Mouse (Mus musculus): Measurements from ENCODE around the gene Itgb7.

The Itgb7 gene

DNA sequence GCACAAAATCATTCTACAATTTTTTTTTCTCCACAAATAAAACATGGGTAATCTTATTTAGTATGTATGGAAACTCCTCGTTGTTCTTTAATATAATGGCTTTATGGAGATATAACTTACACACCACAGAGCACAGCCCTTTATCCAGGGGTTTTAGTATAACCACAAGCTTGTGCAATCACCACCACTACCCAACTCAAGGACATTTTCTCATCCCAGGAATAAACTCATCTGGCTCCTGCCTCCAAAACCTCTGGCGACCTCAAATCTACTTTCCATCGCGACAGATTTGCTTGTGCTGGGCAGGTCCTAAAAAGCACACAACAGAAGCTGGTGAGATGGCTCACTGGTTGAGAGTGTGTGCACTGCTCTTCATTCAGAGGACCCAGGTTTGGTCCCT lies 38.1 kb downstream of the Itgb7 start:
- DNase-seq (ENCODE audit: low spot score): no peak

GRCm38 (mm10) chr15:102192820-102193386 lies 38.8 kb downstream of the Itgb7 start:
- no peak for DNase-seq (ENCODE audit: low spot score)

- DNase-seq (ENCODE audit: low spot score): no peak
Observed at GRCm38 (mm10) chr15:102192271-102192812, 39.4 kb downstream of the Itgb7 start.

- no peak for DNase-seq (ENCODE audit: low spot score)
Observed at GRCm38 (mm10) chr15:102191699-102192098, 40.0 kb downstream of the Itgb7 start.

GRCm38 (mm10) chr15:102188883-102189282 lies 42.9 kb downstream of the Itgb7 start:
- DNase-seq (ENCODE audit: low spot score): no peak

- no peak for DNase-seq (ENCODE audit: low spot score)
Observed at GRCm38 (mm10) chr15:102188096-102188495, 43.6 kb downstream of the Itgb7 start.

- no peak for DNase-seq (ENCODE audit: low spot score)
Observed at GRCm38 (mm10) chr15:102186239-102186638, 45.5 kb downstream of the Itgb7 start.

GRCm38 (mm10) chr15:102183076-102183475 lies 48.7 kb downstream of the Itgb7 start:
- DNase-seq (ENCODE audit: low spot score): no peak

GRCm38 (mm10) chr15:102179924-102180323 lies 51.8 kb downstream of the Itgb7 start:
- no peak for DNase-seq (ENCODE audit: low spot score)

DNA sequence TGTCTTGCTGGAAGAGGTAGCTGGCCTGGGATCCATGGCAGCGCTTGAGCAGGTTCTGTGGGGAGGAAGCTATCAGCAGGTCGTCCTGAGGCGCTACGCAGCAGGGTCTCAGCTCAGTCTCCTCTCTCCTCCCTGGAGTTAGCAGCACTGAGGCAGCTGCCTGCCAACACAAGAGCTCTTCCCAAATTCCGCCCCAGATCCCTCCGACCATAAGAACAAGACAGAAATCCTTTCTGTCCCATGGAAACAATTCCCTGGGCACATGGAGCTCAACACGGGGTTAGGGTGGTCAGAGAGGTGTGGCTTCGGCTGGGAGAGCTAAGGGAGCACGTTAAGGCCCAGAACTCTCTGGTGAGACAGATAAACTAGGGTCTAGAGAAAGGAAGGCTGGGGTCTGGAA lies 52.6 kb downstream of the Itgb7 start:
- no peak for DNase-seq (ENCODE audit: low spot score)

DNA sequence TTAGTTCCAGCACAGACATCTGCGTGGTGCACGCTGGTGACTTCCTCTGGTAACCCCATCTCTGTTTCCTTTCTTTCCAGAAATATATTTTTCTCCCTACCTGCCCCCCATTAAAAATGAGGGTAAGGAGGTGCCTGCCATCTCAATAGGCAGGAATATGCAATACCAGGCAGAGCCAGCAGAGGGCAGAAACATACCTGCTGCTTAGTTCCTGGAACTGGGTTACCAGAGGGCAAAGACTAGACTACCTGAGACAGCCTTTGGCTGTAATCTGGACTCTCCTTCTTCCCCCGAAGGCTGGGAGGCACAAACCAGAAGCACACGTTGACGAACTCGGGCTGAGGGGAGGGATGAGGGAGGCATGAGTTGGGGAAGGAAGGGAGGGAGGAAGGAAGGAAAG lies 53.5 kb downstream of the Itgb7 start:
- peak; percentile 75 for DNase-seq (ENCODE audit: low spot score)

GRCm38 (mm10) chr15:102177417-102177816 lies 54.3 kb downstream of the Itgb7 start:
- DNase-seq (ENCODE audit: low spot score): no peak

- DNase-seq (ENCODE audit: low spot score): no peak
Observed at GRCm38 (mm10) chr15:102176571-102177316, 55.0 kb downstream of the Itgb7 start.

GRCm38 (mm10) chr15:102175736-102176319 lies 55.9 kb downstream of the Itgb7 start:
- DNase-seq (ENCODE audit: low spot score): no peak

DNA sequence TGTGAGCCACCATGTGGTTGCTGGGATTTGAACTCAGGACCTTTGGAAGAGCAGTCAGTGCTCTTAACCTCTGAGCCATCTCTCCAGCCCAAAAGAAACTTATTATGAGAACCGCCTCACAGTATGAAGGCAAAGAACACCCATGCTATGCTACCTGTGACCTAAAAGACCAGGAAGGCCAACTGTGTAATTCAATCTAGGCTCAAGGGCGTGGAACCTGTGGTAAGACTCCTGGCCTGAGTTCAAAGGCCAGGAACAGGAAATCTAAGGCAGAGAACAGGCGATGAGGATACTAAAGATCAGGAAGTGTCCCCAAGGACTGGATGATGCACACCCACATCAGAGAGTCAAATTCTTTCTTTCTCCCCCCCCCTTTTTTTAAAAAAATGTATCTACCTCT lies 58.2 kb downstream of the Itgb7 start:
- DNase-seq (ENCODE audit: low spot score): no peak

DNA sequence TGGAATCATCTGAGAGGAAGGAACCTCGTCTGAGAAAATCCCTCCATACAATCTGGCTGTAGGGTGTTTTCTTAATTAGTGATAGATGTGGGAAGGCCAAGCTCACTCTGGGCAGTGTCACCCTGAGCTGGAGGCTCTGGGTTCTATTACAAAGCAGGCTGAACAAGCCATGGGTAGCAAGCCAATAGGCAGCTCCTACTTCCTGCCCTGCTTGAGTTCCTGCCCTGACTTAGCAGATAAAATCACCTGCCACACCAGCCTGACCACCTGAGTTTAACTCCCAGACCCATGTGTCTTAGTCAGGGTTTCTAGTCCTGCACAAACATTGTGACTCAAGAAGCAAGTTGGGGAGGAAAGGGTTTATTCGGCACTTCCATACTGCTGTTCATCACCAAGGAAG lies 62.7 kb downstream of the Itgb7 start:
- DNase-seq (ENCODE audit: low spot score): no peak

DNA sequence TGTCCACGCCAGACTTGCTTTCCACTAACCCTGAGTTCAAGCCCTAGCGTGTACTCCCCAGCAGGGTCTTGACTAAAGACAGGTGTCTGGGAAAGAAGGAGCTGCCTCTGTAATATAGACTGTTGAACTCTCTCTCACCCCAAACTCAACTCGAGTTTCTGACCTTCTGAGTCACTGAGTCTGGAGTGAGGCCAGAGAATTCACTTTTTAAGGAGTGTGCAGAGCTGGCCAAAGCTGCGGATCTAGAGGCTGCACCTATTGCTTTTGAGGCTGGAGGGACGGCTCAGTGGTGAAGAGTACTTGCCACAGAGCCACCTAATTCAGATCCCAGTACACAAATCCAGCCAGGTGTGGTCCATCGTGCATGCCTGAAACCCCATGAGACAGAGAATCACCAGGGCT lies 64.1 kb downstream of the Itgb7 start:
- DNase-seq (ENCODE audit: low spot score): no peak

All from T-cell, adult 2 months (primary cell).